Mouse (Mus musculus) intestine, embryonic 14.5 days (tissue): ENCODE results near the gene Nhsl2. TPM values are rescaled to one million over a fixed set of nuclear protein-coding genes. Genes with fewer than 3 reads are reported as not detected.

Source experiments
- ATAC-seq: fragments of 200-750 bp; cut with Nextera tagmentation; replicated peaks from 2 replicates; pipeline ENCODE4 v1.8.0; 2017; ENCODE audit warnings: low read depth, moderate number of reproducible peaks, moderate TSS enrichment, moderate library complexity; ENCODE audit not compliant: low FRiP score, low TSS enrichment
- DNase-seq: peaks from one replicate; pipeline ENCODE4 v3.0.0-alpha.2; 2018; ENCODE audit warnings: low spot score
- H3K27ac ChIP-seq: fragments of 300-500 bp; sonication (generic); 2 replicates; pipeline ENCODE4 v1.5.1; 2014; ENCODE audit warnings: low read depth, mild to moderate bottlenecking, control low read depth
- H3K27me3 ChIP-seq: fragments of 300-500 bp; sonication (generic); replicated peaks from 2 replicates; pipeline ENCODE4 v1.6.1; 2014; ENCODE audit warnings: low read length, control low read depth; ENCODE audit not compliant: control insufficient read depth, insufficient read depth
- H3K36me3 ChIP-seq: fragments of 300-500 bp; sonication (generic); 2 replicates; pipeline ENCODE4 v1.6.1; 2014; ENCODE audit warnings: low read length, control low read depth; ENCODE audit not compliant: control insufficient read depth, insufficient read depth
- H3K4me1 ChIP-seq: fragments of 300-500 bp; sonication (generic); replicated peaks from 2 replicates; pipeline ENCODE4 v1.6.1; 2014; ENCODE audit warnings: low read length, control low read depth, mixed read lengths; ENCODE audit not compliant: control insufficient read depth, insufficient read depth
- H3K4me2 ChIP-seq: fragments of 300-500 bp; sonication (generic); 2 replicates; pipeline ENCODE4 v1.6.1; 2014; ENCODE audit warnings: low read length
- H3K4me3 ChIP-seq: fragments of 300-500 bp; sonication (generic); 2 replicates; pipeline ENCODE4 v1.5.1; 2014; ENCODE audit warnings: low read depth, low read length, control low read depth, mixed read lengths
- H3K9ac ChIP-seq: fragments of 300-500 bp; sonication (generic); 2 replicates; pipeline ENCODE4 v1.6.1; 2014; ENCODE audit warnings: mild to moderate bottlenecking, low read length
- H3K9me3 ChIP-seq: fragments of 300-500 bp; sonication (generic); 2 replicates; pipeline ENCODE4 v1.6.1; 2016; ENCODE audit warnings: low read length, control low read depth; ENCODE audit not compliant: control insufficient read depth
- WGBS: fragments of 180-500 bp; shearing (Covaris S2); extraction: QIAGEN DNeasy Blood & Tissue Kit; methylation state at CpG from one replicate; pipeline ENCODE4 v1.1.7; 2014; 5-methylcytosine and 5-hydroxymethylcytosine counted together
- polyA plus RNA-seq: library from polyadenylated mRNA; unstranded; fragments of >200 nt; fragmentation: Nextera tagmentation; extraction: Ambion mirVana; gene quantifications from 2 replicates; pipeline ENCODE4 v1.2.1, GENCODE M21; 2014

Gene Nhsl2
- polyA plus RNA-seq, 1 experiment from 2014 or later, result 13.8 TPM

DNA sequence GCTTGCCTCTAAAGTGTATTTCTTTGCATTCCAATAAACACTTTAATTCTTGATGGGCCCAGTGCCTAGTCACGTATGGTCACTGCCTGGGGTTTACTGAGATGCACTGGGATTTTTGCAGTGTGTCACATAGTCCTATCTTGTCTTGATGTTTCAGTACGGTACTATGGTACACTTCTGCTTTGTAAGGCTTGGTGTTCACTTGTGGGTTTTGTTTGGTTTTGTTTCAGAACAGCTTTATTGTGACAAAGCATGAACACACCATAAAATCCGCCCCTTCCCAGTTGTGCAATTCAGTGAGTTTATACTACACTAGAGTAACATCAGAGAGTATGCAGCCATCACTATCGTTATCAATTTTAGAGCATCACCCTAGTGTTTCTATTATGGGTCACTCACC lies 204.8 kb downstream of the Nhsl2 start:
- H3K36me3 ChIP-seq, result no peaks in the 10 kb centered on the region
- H3K9ac ChIP-seq, result no peak overlapping the region
- H3K27me3 ChIP-seq, result no peaks in the 10 kb centered on the region
- DNase-seq (no peak), ATAC-seq (no peak)
- no peaks in the 10 kb centered on the region for H3K4me1 ChIP-seq
- H3K27ac ChIP-seq, result no peak overlapping the region
- H3K4me2 ChIP-seq, result no peak overlapping the region
- no peak overlapping the region for H3K4me3 ChIP-seq
- no peaks in the 10 kb centered on the region for H3K9me3 ChIP-seq
- WGBS, result 89% methylated on average over 4 of the region's 4 CpGs

- no peak overlapping the region for H3K4me2 ChIP-seq
- no peak for ATAC-seq
- no peak overlapping the region for H3K4me3 ChIP-seq
- H3K4me1 ChIP-seq, result no peaks in the 10 kb centered on the region
- H3K36me3 ChIP-seq, result no peaks in the 10 kb centered on the region
- H3K9ac ChIP-seq, result no peak overlapping the region
- 61% methylated on average over 9 of the region's 9 CpGs for WGBS
- no peak overlapping the region for H3K27ac ChIP-seq
- DNase-seq, result peak; percentile 46
- no peaks in the 10 kb centered on the region for H3K27me3 ChIP-seq
- H3K9me3 ChIP-seq, result no peaks in the 10 kb centered on the region
Observed at GRCm38 (mm10) chrX:102059437-102059836, 210.3 kb downstream of the Nhsl2 start.

DNA sequence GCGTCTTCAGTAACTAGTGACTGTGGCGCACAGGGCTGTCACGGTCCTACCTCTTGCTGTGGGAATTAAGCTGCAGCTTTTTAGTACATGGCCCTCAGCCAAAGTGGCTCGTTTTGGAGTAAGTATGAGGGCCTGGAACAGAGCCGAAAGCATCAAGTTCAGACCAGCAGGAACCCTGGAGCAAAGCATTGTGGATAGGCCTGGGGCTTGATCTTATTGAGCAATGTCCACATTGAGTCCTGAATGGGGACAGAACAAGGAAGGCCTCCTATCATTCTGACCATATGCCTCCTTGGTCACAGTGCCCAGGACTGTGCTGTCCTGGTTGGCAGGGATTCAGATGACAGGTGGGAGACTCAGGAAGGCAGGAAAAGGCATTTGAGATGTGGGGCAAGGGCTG lies 211.1 kb downstream of the Nhsl2 start:
- no peak overlapping the region for H3K4me3 ChIP-seq
- ATAC-seq (no peak), DNase-seq (peak; percentile 10)
- 81% methylated on average over 5 of the region's 5 CpGs for WGBS
- H3K36me3 ChIP-seq, result no peaks in the 10 kb centered on the region
- H3K9me3 ChIP-seq, result no peaks in the 10 kb centered on the region
- H3K27ac ChIP-seq, result no peak overlapping the region
- no peak overlapping the region for H3K9ac ChIP-seq
- H3K4me2 ChIP-seq, result no peak overlapping the region
- no peaks in the 10 kb centered on the region for H3K27me3 ChIP-seq
- no peaks in the 10 kb centered on the region for H3K4me1 ChIP-seq

- ATAC-seq (no peak), DNase-seq (no peak)
- Histone ChIP-seq H3K4me2 (no peak overlapping the region), H3K9ac (no peak overlapping the region), H3K9me3 (no peaks in the 10 kb centered on the region), H3K27me3 (no peaks in the 10 kb centered on the region), H3K27ac (no peak overlapping the region), H3K4me1 (no peaks in the 10 kb centered on the region), H3K36me3 (no peaks in the 10 kb centered on the region), H3K4me3 (no peak overlapping the region)
- WGBS, result 34% methylated on average over 2 of the region's 2 CpGs
Observed at GRCm38 (mm10) chrX:102060891-102061290, 211.7 kb downstream of the Nhsl2 start.

DNA sequence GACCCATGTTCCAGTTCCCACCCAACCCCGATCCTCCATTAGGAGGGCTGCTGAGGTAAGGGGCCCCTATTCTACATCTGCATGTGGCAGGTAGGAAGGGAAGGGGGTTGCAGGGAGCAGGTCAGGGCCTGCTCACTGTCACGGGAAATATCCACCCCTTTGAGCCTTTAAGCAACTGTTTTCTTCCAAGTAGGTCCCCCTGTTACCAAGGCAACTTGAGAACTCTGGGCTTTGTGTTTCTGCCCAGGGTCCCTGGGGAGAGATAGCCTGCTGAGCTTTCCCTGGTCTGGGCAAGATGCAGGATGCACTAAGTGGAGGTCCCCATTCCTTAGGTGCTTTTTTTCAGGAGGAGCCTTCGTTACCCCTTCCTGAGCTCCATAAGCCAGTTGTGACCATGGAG lies 214.9 kb downstream of the Nhsl2 start:
- WGBS, result 47% methylated on average over 3 of the region's 3 CpGs
- Histone ChIP-seq H3K4me2 (no peak overlapping the region), H3K27me3 (0 out of 2 replicates have a peak, but pooled peaks cover 3% of the 10 kb centered on the region), H3K36me3 (no peaks in the 10 kb centered on the region), H3K27ac (no peak overlapping the region), H3K4me1 (no peaks in the 10 kb centered on the region), H3K9ac (no peak overlapping the region), H3K9me3 (no peaks in the 10 kb centered on the region), H3K4me3 (no peak overlapping the region)
- ATAC-seq, result no peak
- no peak for DNase-seq

GRCm38 (mm10) chrX:102065213-102065775 lies 216.1 kb downstream of the Nhsl2 start:
- Histone ChIP-seq H3K4me2 (no peak overlapping the region), H3K27me3 (0 out of 2 replicates have a peak, but pooled peaks cover 3% of the 10 kb centered on the region), H3K4me1 (no peaks in the 10 kb centered on the region), H3K36me3 (no peaks in the 10 kb centered on the region), H3K27ac (no peak overlapping the region), H3K9ac (no peak overlapping the region), H3K4me3 (no peak overlapping the region), H3K9me3 (no peaks in the 10 kb centered on the region)
- 55% methylated on average over 4 of the region's 4 CpGs for WGBS
- DNase-seq (no peak), ATAC-seq (no peak)

GRCm38 (mm10) chrX:102066134-102066533 lies 216.9 kb downstream of the Nhsl2 start:
- H3K4me1 ChIP-seq, result no peaks in the 10 kb centered on the region
- H3K9ac ChIP-seq, result no peak overlapping the region
- H3K4me2 ChIP-seq, result no peak overlapping the region
- no peak overlapping the region for H3K27ac ChIP-seq
- H3K36me3 ChIP-seq, result no peaks in the 10 kb centered on the region
- 18% methylated on average over 9 of the region's 9 CpGs for WGBS
- no peak overlapping the region for H3K4me3 ChIP-seq
- H3K27me3 ChIP-seq, result 0 out of 2 replicates have a peak, but pooled peaks cover 4% of the 10 kb centered on the region
- H3K9me3 ChIP-seq, result no peaks in the 10 kb centered on the region
- ATAC-seq (0 out of 2 replicates have a peak, but pooled peaks have one; percentile 25), DNase-seq (peak; percentile 89)

DNA sequence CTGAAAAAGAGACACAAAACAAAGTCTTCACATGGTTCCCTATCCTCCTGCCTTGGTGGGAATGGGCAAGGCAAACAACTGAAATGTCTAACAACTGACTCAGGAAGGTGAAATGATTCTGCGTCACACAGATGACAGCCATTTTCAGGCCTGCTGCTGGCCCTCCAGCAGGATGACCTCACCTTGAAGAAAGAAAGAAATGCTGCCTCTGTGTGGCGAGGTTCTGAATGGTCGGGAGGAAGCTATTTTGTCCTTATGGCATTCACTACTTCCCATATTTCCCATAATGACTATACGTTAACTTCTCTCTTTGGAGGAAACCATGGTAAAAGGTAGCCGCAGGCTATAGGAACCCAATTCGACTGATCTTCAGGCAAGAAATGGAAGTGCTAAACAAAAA lies 217.9 kb downstream of the Nhsl2 start:
- ATAC-seq (no peak), DNase-seq (peak; percentile 10)
- no peak overlapping the region for H3K27ac ChIP-seq
- WGBS, result 80% methylated on average over 6 of the region's 6 CpGs
- no peak overlapping the region for H3K9ac ChIP-seq
- H3K4me1 ChIP-seq, result no peaks in the 10 kb centered on the region
- H3K36me3 ChIP-seq, result no peaks in the 10 kb centered on the region
- H3K9me3 ChIP-seq, result no peaks in the 10 kb centered on the region
- no peak overlapping the region for H3K4me3 ChIP-seq
- H3K27me3 ChIP-seq, result 0 out of 2 replicates have a peak, but pooled peaks cover 7% of the 10 kb centered on the region
- H3K4me2 ChIP-seq, result no peak overlapping the region

DNA sequence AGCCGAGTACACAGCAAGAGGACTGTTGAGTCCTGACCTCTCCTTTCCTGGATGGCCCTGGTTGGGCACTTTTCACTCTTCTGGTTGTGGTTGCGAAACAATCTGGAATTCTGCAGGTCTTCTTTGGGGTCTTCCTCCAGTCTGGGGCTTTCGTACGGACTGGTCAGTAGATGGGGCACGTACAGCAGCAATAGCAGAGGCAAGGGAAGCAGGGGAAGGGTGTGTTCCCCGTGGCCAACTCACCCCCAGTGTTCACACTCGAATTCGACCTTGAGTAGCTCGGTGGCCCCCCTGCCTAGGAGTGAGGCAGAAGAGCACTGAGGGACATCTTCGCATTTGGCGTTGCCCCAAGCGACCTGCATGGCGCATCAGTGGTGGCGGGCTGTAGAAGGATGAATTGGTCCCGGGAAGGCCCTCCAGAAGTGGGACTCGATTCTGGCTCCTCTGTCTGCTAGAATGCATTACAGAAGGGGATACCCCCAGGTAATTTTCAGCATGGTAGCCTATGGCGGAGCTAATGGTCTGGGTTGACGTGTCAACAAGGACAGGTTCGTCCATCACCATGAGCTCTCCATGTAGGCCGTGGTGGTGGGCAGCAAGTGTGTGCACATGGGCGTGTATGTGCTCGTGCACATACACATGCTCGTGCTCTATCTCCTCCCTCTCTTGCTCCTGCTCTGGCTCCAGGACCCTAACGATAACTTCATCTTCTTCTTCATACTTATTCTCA lies 219.8 kb downstream of the Nhsl2 start:
- 92% methylated on average over 24 of the region's 24 CpGs for WGBS
- H3K4me3 ChIP-seq, result no peak overlapping the region
- H3K9me3 ChIP-seq, result no peaks in the 10 kb centered on the region
- no peak overlapping the region for H3K4me2 ChIP-seq
- ATAC-seq (no peak), DNase-seq (peak; percentile 44)
- H3K27me3 ChIP-seq, result 0 out of 2 replicates have a peak, but pooled peaks cover 7% of the 10 kb centered on the region
- no peak overlapping the region for H3K9ac ChIP-seq
- no peaks in the 10 kb centered on the region for H3K4me1 ChIP-seq
- H3K27ac ChIP-seq, result no peak overlapping the region
- H3K36me3 ChIP-seq, result no peaks in the 10 kb centered on the region
